Mouse (Mus musculus) right cerebral cortex, adult 2 months (tissue): ENCODE measurements at regions not wholly inside any gene's neighbourhood (a gene's known extent, or its start where the extent isn't known, plus 50 kb on each side); places are given as distances from the start of the nearest gene placed in this dataset.

ENCODE experiments used
- DNase-seq, 2 experiments: peaks; one replicate each; pipeline ENCODE4 v3.0.0; 2021 to 2022; ENCODE audit warnings: low spot score in 2 of 2

DNA sequence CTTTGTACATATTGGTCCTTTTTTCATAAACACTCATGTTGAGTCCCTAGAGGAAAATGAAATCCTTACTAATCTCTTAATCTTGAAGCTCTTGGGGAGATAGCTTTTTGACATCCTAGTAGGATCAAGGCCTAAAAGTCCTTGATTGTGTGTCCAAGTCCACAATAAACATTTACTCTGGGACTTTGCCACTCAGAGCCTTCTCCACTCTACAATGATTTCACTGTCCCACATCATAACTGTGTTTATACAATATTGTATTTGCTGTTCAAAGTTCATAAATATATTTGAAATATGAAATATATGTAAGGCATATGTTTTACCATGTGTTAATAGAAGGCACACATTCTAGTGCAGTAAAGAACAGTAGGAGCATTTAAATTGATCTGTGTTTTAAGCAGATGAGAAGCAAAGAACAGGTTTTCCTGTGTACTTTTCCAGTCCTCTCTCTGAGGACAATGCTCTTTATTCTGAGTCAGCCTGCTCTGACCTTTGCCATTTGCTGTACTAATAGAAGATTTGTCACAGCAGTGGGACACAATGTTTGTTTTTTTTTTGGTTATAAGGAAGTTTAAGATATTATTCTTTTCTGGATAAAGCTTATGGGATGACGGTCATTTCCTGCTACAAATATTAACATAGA, 130.7 kb upstream of the Gprin3 start:
- DNase-seq: no peak

GRCm38 (mm10) chr6:59537025-59537424, 110.9 kb upstream of the Gprin3 start:
- no peak for DNase-seq

GRCm38 (mm10) chr6:59524940-59525265, 98.8 kb upstream of the Gprin3 start:
- no peak for DNase-seq

DNA sequence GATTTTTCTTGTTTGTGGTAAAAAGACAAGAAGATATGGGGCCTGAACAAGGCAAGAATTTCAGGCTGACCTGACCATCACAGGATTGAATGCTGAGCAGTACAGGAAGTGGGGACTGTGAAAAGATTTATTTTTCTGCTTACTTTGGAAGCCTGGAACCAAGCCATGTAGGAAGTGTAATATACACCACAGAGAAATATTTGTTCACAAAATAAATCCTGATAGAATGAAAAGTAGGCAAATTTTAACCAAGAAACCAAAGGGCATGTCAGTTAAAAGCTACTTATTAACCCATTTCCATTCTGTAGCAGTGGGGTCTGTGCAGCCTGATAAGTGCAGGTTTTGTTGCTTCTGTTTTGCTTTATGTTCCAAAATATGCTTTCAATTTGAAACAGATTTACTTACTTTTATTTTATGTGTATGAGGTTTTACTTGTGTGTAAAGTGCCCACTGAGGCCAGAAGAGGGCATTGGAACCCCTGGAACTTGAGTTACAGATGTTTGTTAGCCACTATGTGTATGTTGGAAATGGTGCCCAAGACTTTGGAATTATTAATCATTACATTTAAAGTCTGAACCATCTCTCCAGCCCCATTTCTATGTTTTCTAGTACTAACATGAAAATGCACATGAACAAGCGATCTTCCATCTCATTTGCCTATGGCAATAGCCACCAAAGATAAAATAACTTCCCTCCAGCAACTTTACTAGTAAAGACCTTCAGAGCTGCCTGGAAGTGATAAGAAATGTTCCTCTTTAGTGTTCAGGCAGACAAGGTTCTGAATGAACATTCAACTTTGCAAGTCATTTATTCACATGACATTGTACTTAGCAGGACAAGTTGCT, 98.2 kb upstream of the Gprin3 start:
- DNase-seq: no peak

DNA sequence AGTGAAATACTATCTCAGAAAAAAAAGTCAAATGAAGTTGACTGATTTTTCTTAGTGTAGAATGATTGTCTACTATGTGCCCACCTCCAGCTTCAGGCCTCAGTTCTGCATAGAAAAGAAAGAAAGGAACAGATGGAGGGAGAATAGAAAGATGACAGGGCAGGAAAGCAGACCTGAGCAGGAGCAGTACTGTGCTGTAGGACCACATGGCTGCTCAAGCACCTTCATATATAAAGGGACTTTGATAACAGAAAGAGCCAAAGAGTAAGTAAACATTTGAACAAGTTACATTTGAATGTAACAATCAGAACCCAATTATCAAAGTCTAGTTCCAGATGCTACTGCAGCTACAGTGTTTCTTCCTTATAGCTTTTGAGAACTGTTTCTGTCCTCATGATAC, 96.9 kb upstream of the Gprin3 start:
- no peak for DNase-seq

- DNase-seq: peak; percentile 28 to 51
Measured at GRCm38 (mm10) chr6:59500818-59501217, 74.7 kb upstream of the Gprin3 start.

DNA sequence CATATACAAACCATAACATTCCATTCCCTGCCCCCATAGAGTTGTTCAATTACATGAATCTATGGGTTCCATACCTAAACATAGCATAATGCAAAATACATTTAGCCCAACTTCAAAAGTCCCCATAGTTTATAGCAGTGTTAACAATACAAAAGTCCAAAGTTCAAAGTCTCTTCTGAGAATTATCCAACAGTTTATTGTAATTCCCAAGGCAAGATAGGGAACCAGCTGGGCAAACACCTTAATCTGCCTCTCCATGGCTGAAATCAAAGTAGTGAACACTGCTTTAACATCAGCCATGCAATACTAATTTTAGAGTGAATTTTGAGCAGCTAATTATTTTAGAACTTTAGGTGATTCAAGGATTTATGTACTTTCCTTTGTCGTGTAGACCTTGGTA, 72.7 kb upstream of the Gprin3 start:
- DNase-seq: no peak

DNA sequence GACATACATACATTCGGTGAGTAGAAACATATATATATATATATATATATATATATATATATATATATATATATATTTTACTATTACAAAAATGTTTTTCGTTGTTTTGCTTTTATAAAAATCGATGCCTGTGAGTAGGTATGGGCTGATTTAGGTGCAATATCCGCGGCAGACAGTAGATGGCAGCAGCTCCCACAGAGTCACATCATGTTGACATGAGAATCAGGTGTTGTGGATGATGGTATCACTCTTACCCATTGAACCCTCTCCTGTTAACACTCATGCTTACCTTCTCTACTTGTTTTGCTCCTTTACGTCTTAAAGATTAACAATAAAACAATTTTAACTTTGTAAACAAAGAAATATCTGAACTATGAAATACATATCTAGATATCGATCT, 72.0 kb upstream of the Gprin3 start:
- DNase-seq: peak; percentile 76 to 86

DNA sequence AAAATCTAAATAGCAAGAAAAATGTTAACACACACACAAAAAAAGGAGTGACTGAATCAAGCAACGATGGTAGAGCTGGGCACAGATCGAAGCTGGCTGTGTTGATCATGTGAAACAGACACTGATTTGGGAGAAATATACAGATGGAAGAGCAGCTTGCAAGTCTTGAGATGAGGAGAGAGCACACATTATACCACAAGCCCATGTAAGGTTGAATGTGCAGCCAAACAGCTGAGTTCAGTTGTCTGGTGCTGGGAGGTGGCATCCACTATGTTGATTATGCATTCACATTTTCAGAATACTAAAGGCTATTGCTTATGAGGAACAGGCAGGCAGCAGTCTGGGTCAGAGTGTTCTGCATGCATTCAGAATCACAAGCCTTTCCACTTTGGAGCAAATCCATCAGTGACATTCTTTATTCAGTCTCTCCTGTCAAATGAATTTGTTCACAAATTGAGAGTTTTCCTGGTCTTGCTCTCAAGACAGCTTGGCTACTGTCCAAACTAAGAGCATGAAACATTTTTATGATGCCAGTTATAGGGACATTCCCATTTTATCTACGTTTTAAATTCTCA, 63.0 kb upstream of the Gprin3 start:
- peak; percentile 3 to 7 for DNase-seq

- no peak for DNase-seq
Measured at GRCm38 (mm10) chr6:59488386-59488785, 62.3 kb upstream of the Gprin3 start.

GRCm38 (mm10) chr6:59484004-59484403, 57.9 kb upstream of the Gprin3 start:
- no peak for DNase-seq

DNA sequence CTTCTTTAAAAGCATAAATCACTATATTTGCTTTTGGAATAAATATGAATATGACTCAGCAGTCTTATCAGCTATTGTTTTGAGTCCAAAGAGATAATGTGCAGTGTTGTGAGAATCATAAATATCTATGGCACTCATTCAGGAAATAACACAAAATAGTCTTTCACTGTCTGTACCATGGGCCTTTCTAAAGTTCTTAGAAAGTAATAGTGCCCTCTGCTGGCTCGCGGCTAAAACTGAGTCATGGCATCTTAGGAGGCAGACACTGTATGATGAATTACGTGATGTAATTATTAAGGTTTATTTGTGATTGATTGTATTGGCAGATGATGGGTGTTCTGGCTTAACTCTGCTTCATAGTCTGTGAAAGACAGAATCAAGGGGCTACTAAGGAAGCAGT, 57.5 kb upstream of the Gprin3 start:
- DNase-seq: peak; percentile 51 to 67
